Mouse (Mus musculus): Measurements from ENCODE around the gene Nr1h2.

Gene Nr1h2

GRCm38 (mm10) chr7:44549621-44550408 is 3.9 kb downstream of the Nr1h2 start:
- DNase-seq (ENCODE audit: low read depth, low spot score), result no peak

- DNase-seq (ENCODE audit: low read depth, low spot score), result peak; percentile 98
These were observed 5.2 kb downstream of the Nr1h2 start, which contains the start of gene Pold1 for GRCm38 (mm10) chr7:44548497-44549087. TSS of gene Pold1 (minus strand) at chr7:44548849.

- peak; percentile 6 for DNase-seq (ENCODE audit: low read depth, low spot score)
These were observed 6.0 kb downstream of the Nr1h2 start for GRCm38 (mm10) chr7:44547725-44548124.

GRCm38 (mm10) chr7:44547041-44547440 is 6.7 kb downstream of the Nr1h2 start:
- no peak for DNase-seq (ENCODE audit: low read depth, low spot score)

GRCm38 (mm10) chr7:44546274-44546673 is 7.5 kb downstream of the Nr1h2 start:
- DNase-seq (ENCODE audit: low read depth, low spot score), result no peak

GRCm38 (mm10) chr7:44543071-44543470 is 10.7 kb downstream of the Nr1h2 start:
- DNase-seq (ENCODE audit: low read depth, low spot score), result no peak

- no peak for DNase-seq (ENCODE audit: low read depth, low spot score)
These were observed 11.2 kb downstream of the Nr1h2 start for GRCm38 (mm10) chr7:44542555-44542954.

- no peak for DNase-seq (ENCODE audit: low read depth, low spot score)
These were observed 14.8 kb downstream of the Nr1h2 start for GRCm38 (mm10) chr7:44538756-44539624.

GRCm38 (mm10) chr7:44537496-44537895 is 16.3 kb downstream of the Nr1h2 start:
- no peak for DNase-seq (ENCODE audit: low read depth, low spot score)

- DNase-seq (ENCODE audit: low read depth, low spot score), result no peak
These were observed 16.7 kb downstream of the Nr1h2 start for GRCm38 (mm10) chr7:44537009-44537408.

- DNase-seq (ENCODE audit: low read depth, low spot score), result peak; percentile 13
These were observed 17.2 kb downstream of the Nr1h2 start for GRCm38 (mm10) chr7:44536590-44536968.

GRCm38 (mm10) chr7:44535657-44536589 is 17.8 kb downstream of the Nr1h2 start:
- DNase-seq (ENCODE audit: low read depth, low spot score), result no peak

GRCm38 (mm10) chr7:44534656-44535441 is 18.9 kb downstream of the Nr1h2 start:
- DNase-seq (ENCODE audit: low read depth, low spot score), result no peak

- no peak for DNase-seq (ENCODE audit: low read depth, low spot score)
These were observed 19.5 kb downstream of the Nr1h2 start for GRCm38 (mm10) chr7:44534242-44534641.

GRCm38 (mm10) chr7:44533746-44534045 is 20.1 kb downstream of the Nr1h2 start:
- DNase-seq (ENCODE audit: low read depth, low spot score), result no peak

GRCm38 (mm10) chr7:44532918-44533745 is 20.6 kb downstream of the Nr1h2 start:
- DNase-seq (ENCODE audit: low read depth, low spot score), result no peak

GRCm38 (mm10) chr7:44531946-44532732 is 21.6 kb downstream of the Nr1h2 start, which contains the start of gene Spib:
TSS of gene Spib (minus strand) at chr7:44532071.
- DNase-seq (ENCODE audit: low read depth, low spot score), result no peak

GRCm38 (mm10) chr7:44531207-44531606 is 22.5 kb downstream of the Nr1h2 start:
- DNase-seq (ENCODE audit: low read depth, low spot score), result no peak

GRCm38 (mm10) chr7:44530507-44530906 is 23.2 kb downstream of the Nr1h2 start:
- DNase-seq (ENCODE audit: low read depth, low spot score), result no peak
